Mouse (Mus musculus): ENCODE results near the gene Dcun1d2. TPM values are rescaled to one million over a fixed set of nuclear protein-coding genes. Genes with fewer than 3 reads are reported as not detected.

Gene Dcun1d2
- total and polyA plus RNA-seq, 2 experiments from 2014 or later: 27.8 to 37.7 TPM

DNA sequence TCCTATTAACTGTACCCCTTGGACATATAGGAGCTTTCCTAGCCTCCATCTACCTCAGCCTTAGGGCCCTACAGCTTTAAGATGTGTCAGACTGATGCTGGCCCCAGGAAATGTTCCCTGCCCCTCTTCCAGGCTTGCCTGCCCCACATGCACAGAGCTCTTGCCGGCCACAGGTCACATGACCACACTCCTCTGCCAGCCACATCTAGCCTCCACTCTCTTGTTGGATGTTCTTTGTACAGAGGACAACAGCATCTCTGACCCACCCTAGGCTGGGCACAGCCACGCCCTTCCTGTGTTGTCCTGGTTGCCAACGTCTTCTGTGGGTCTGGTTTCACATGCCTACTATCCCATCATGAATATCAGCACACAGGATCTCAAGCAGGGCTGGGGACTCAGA lies 60.7 kb downstream of the Dcun1d2 start:
- H3K4me3 ChIP-seq (ENCODE audit: low read depth, low read length): no peak overlapping the region
- no peak overlapping the region for H3K4me2 ChIP-seq (ENCODE audit: low read depth, low read length)
- H3K9me3 ChIP-seq (replicated peaks; ENCODE audit: control insufficient read depth, low read length): no peaks in the 10 kb centered on the region
- peak overlapping the region; percentile 78 for H3K27ac ChIP-seq (ENCODE audit: low read depth)
- no peaks in the 10 kb centered on the region for H3K27me3 ChIP-seq (ENCODE audit: control insufficient read depth, insufficient read depth, low read length)
- WGBS: 35% methylated on average over 3 of the region's 3 CpGs
- peaks cover 46% of the 10 kb centered on the region for H3K4me1 ChIP-seq (ENCODE audit: control insufficient read depth, insufficient read depth)
- peaks cover 39% of the 10 kb centered on the region for H3K36me3 ChIP-seq (replicated peaks; ENCODE audit: control insufficient read depth, insufficient read depth, low read length)
- DNase-seq (ENCODE audit: low spot score) (no peak), ATAC-seq (ENCODE audit: insufficient read depth, low read depth) (peak; percentile 28; the same call in 1 of the 2 replicates)
- no peak overlapping the region for H3K9ac ChIP-seq (replicated peaks; ENCODE audit: low read depth, low read length)
- TF ChIP-seq EP300 (IDR thresholded peaks at IDR 0.05; ENCODE audit: low read depth) (no peak), CTCF (IDR thresholded peaks at IDR 0.05; ENCODE audit: low read depth) (no peak)

GRCm38 (mm10) chr8:13226288-13226687 lies 61.6 kb downstream of the Dcun1d2 start:
- no peak overlapping the region for H3K4me2 ChIP-seq (ENCODE audit: low read depth, low read length)

GRCm38 (mm10) chr8:13224426-13224825 lies 63.5 kb downstream of the Dcun1d2 start:
- no peak overlapping the region for H3K4me3 ChIP-seq (ENCODE audit: low read depth, low read length)
- H3K36me3 ChIP-seq (replicated peaks; ENCODE audit: control insufficient read depth, insufficient read depth, low read length): peaks cover 44% of the 10 kb centered on the region
- 79% methylated on average over 9 of the region's 9 CpGs for WGBS
- H3K27me3 ChIP-seq (ENCODE audit: control insufficient read depth, insufficient read depth, low read length): no peaks in the 10 kb centered on the region
- H3K27ac ChIP-seq (ENCODE audit: low read depth): no peak overlapping the region
- H3K9me3 ChIP-seq (replicated peaks; ENCODE audit: control insufficient read depth, low read length): no peaks in the 10 kb centered on the region
- TF ChIP-seq EP300 (IDR thresholded peaks at IDR 0.05; ENCODE audit: low read depth) (no peak), CTCF (IDR thresholded peaks at IDR 0.05; ENCODE audit: low read depth) (no peak)
- ATAC-seq (ENCODE audit: insufficient read depth, low read depth) (no peak), DNase-seq (ENCODE audit: low spot score) (no peak)
- no peak overlapping the region for H3K9ac ChIP-seq (replicated peaks; ENCODE audit: low read depth, low read length)
- peaks cover 32% of the 10 kb centered on the region for H3K4me1 ChIP-seq (ENCODE audit: control insufficient read depth, insufficient read depth)
- H3K4me2 ChIP-seq (ENCODE audit: low read depth, low read length): no peak overlapping the region

More at GRCm38 (mm10) chr8:13226288-13226687, 61.6 kb downstream of the Dcun1d2 start:
- peaks cover 41% of the 10 kb centered on the region for H3K36me3 ChIP-seq (replicated peaks; ENCODE audit: control insufficient read depth, insufficient read depth, low read length)
- peaks cover 43% of the 10 kb centered on the region for H3K4me1 ChIP-seq (ENCODE audit: control insufficient read depth, insufficient read depth)
- H3K27me3 ChIP-seq (ENCODE audit: control insufficient read depth, insufficient read depth, low read length): no peaks in the 10 kb centered on the region
- H3K27ac ChIP-seq (ENCODE audit: low read depth): peak overlapping the region; percentile 78
- 52% methylated on average over 6 of the region's 6 CpGs for WGBS
- DNase-seq (ENCODE audit: low spot score): peak; percentile 47
- H3K9me3 ChIP-seq (replicated peaks; ENCODE audit: control insufficient read depth, low read length): no peaks in the 10 kb centered on the region
- peak; percentile 63 for ATAC-seq (ENCODE audit: insufficient read depth, low read depth)
- H3K9ac ChIP-seq (replicated peaks; ENCODE audit: low read depth, low read length): no peak overlapping the region
- no peak for TF ChIP-seq CTCF (IDR thresholded peaks at IDR 0.05; ENCODE audit: low read depth)
- no peak for TF ChIP-seq EP300 (IDR thresholded peaks at IDR 0.05; ENCODE audit: low read depth)
- no peak overlapping the region for H3K4me3 ChIP-seq (ENCODE audit: low read depth, low read length)

GRCm38 (mm10) chr8:13218441-13218840 lies 69.5 kb downstream of the Dcun1d2 start:
- H3K4me1 ChIP-seq (ENCODE audit: control insufficient read depth, insufficient read depth): peaks cover 11% of the 10 kb centered on the region; the same call in 1 of the 2 replicates
- no peaks in the 10 kb centered on the region for H3K27me3 ChIP-seq (ENCODE audit: control insufficient read depth, insufficient read depth, low read length)
- ATAC-seq (ENCODE audit: insufficient read depth, low read depth): no peak
- H3K4me3 ChIP-seq (ENCODE audit: low read depth, low read length): no peak overlapping the region
- WGBS: 82% methylated on average over 4 of the region's 4 CpGs
- H3K9me3 ChIP-seq (replicated peaks; ENCODE audit: control insufficient read depth, low read length): no peaks in the 10 kb centered on the region
- peaks cover 23% of the 10 kb centered on the region for H3K36me3 ChIP-seq (replicated peaks; ENCODE audit: control insufficient read depth, insufficient read depth, low read length)
- TF ChIP-seq EP300 (IDR thresholded peaks at IDR 0.05; ENCODE audit: low read depth): no peak
- no peak for TF ChIP-seq CTCF (IDR thresholded peaks at IDR 0.05; ENCODE audit: low read depth)
- DNase-seq (ENCODE audit: low spot score): no peak
- H3K9ac ChIP-seq (replicated peaks; ENCODE audit: low read depth, low read length): no peak overlapping the region
- no peak overlapping the region for H3K4me2 ChIP-seq (ENCODE audit: low read depth, low read length)
- H3K27ac ChIP-seq (ENCODE audit: low read depth): no peak overlapping the region

GRCm38 (mm10) chr8:13217986-13218385 lies 69.9 kb downstream of the Dcun1d2 start:
- Histone ChIP-seq H3K9ac (replicated peaks; ENCODE audit: low read depth, low read length) (no peak overlapping the region), H3K36me3 (replicated peaks; ENCODE audit: control insufficient read depth, insufficient read depth, low read length) (peaks cover 18% of the 10 kb centered on the region), H3K27me3 (ENCODE audit: control insufficient read depth, insufficient read depth, low read length) (no peaks in the 10 kb centered on the region), H3K4me1 (ENCODE audit: control insufficient read depth, insufficient read depth) (peaks cover 15% of the 10 kb centered on the region; the same call in 1 of the 2 replicates), H3K9me3 (replicated peaks; ENCODE audit: control insufficient read depth, low read length) (no peaks in the 10 kb centered on the region), H3K4me3 (ENCODE audit: low read depth, low read length) (no peak overlapping the region), H3K4me2 (ENCODE audit: low read depth, low read length) (no peak overlapping the region), H3K27ac (ENCODE audit: low read depth) (no peak overlapping the region)
- TF ChIP-seq EP300 (IDR thresholded peaks at IDR 0.05; ENCODE audit: low read depth): no peak
- no peak for TF ChIP-seq CTCF (IDR thresholded peaks at IDR 0.05; ENCODE audit: low read depth)
- ATAC-seq (ENCODE audit: insufficient read depth, low read depth) (no peak), DNase-seq (ENCODE audit: low spot score) (no peak)

- ATAC-seq (ENCODE audit: insufficient read depth, low read depth) (no peak), DNase-seq (ENCODE audit: low spot score) (no peak)
- no peaks in the 10 kb centered on the region for H3K27me3 ChIP-seq (ENCODE audit: control insufficient read depth, insufficient read depth, low read length)
- peaks cover 10% of the 10 kb centered on the region for H3K36me3 ChIP-seq (replicated peaks; ENCODE audit: control insufficient read depth, insufficient read depth, low read length)
- no peak overlapping the region for H3K27ac ChIP-seq (ENCODE audit: low read depth)
- no peak overlapping the region for H3K4me2 ChIP-seq (ENCODE audit: low read depth, low read length)
- WGBS: 34% methylated on average over 5 of the region's 5 CpGs
- H3K9me3 ChIP-seq (replicated peaks; ENCODE audit: control insufficient read depth, low read length): no peaks in the 10 kb centered on the region
- no peak for TF ChIP-seq CTCF (IDR thresholded peaks at IDR 0.05; ENCODE audit: low read depth)
- no peak for TF ChIP-seq EP300 (IDR thresholded peaks at IDR 0.05; ENCODE audit: low read depth)
- peaks cover 16% of the 10 kb centered on the region; the same call in 1 of the 2 replicates for H3K4me1 ChIP-seq (ENCODE audit: control insufficient read depth, insufficient read depth)
- H3K4me3 ChIP-seq (ENCODE audit: low read depth, low read length): no peak overlapping the region
- H3K9ac ChIP-seq (replicated peaks; ENCODE audit: low read depth, low read length): no peak overlapping the region
Observed at GRCm38 (mm10) chr8:13217093-13217492, 70.8 kb downstream of the Dcun1d2 start.
